Mouse (Mus musculus) stomach, embryonic 15.5 days (tissue): ENCODE data around the gene Ctsw. TPM values are rescaled to one million over a fixed set of nuclear protein-coding genes. Genes with fewer than 3 reads are reported as not detected.

ENCODE experiments used
- ATAC-seq: fragments of 200-750 bp; cut with Nextera tagmentation; 2 replicates; pipeline ENCODE4 v1.8.0; 2017; ENCODE audit warnings: low read depth, moderate number of reproducible peaks, moderate TSS enrichment; ENCODE audit not compliant: insufficient read depth, low FRiP score
- H3K27ac ChIP-seq: fragments of 300-500 bp; sonication (generic); 2 replicates; pipeline ENCODE4 v1.5.1; 2015; ENCODE audit warnings: mild to moderate bottlenecking, inconsistent platforms
- H3K27me3 ChIP-seq: fragments of 300-500 bp; sonication (generic); replicated peaks from 2 replicates; pipeline ENCODE4 v1.6.1; 2015; ENCODE audit warnings: inconsistent platforms
- H3K36me3 ChIP-seq: fragments of 300-500 bp; sonication (generic); 2 replicates; pipeline ENCODE4 v1.6.1; 2015; ENCODE audit warnings: inconsistent platforms
- H3K4me1 ChIP-seq: fragments of 300-500 bp; sonication (generic); 2 replicates; pipeline ENCODE4 v1.6.1; 2015; ENCODE audit warnings: inconsistent platforms
- H3K4me2 ChIP-seq: fragments of 300-500 bp; sonication (generic); 2 replicates; pipeline ENCODE4 v1.6.1; 2015; ENCODE audit warnings: mild to moderate bottlenecking, inconsistent platforms
- H3K4me3 ChIP-seq: fragments of 300-500 bp; sonication (generic); replicated peaks from 2 replicates; pipeline ENCODE4 v1.5.1; 2015; ENCODE audit warnings: inconsistent platforms
- H3K9ac ChIP-seq: fragments of 300-500 bp; sonication (generic); 2 replicates; pipeline ENCODE4 v1.6.1; 2015; ENCODE audit warnings: inconsistent platforms
- H3K9me3 ChIP-seq: fragments of 300-500 bp; sonication (generic); 2 replicates; pipeline ENCODE4 v1.6.1; 2016; ENCODE audit warnings: inconsistent platforms
- WGBS: fragments of 180-500 bp; shearing (Covaris S2); methylation state at CpG from one replicate; pipeline ENCODE4 v1.1.7; 2015; 5-methylcytosine and 5-hydroxymethylcytosine counted together
- polyA plus RNA-seq: library from polyadenylated mRNA; unstranded; fragments of >200 nt; fragmentation: Nextera tagmentation; extraction: Ambion mirVana; gene quantifications from 2 replicates; pipeline ENCODE4 v1.2.1, GENCODE M21; 2015

The Ctsw gene
- polyA plus RNA-seq, 1 experiment from 2014 or later, result 2.3 TPM

GRCm38 (mm10) chr19:5457746-5458442 is 10.4 kb downstream of the Ctsw start, which contains the start of gene Ccdc85b:
Gene Ccdc85b (minus strand): TSS chr19:5457894.
- H3K4me1 ChIP-seq, result peaks cover 34% of the 10 kb centered on the region
- peak within 1 kb of the TSS; percentile 91 for H3K4me2 ChIP-seq
- peak within 1 kb of the TSS; percentile 75 for H3K4me3 ChIP-seq
- no peaks in the 10 kb centered on the region for H3K9me3 ChIP-seq
- 9% methylated on average over 14 of the region's 14 CpGs for WGBS
- H3K27ac ChIP-seq, result peak within 1 kb of the TSS; percentile 93
- ATAC-seq, result no peak; the same call in 1 of the 2 replicates
- peak within 1 kb of the TSS; percentile 63 for H3K9ac ChIP-seq
- H3K36me3 ChIP-seq, result peaks cover 7% of the 10 kb centered on the region; the same call in 1 of the 2 replicates
- no peaks in the 10 kb centered on the region for H3K27me3 ChIP-seq

- Histone ChIP-seq H3K27ac (peak overlapping the region; percentile 93), H3K9ac (peak overlapping the region; percentile 63), H3K9me3 (no peaks in the 10 kb centered on the region), H3K4me1 (peaks cover 34% of the 10 kb centered on the region), H3K4me2 (peak overlapping the region; percentile 91), H3K27me3 (no peaks in the 10 kb centered on the region), H3K36me3 (no peaks in the 10 kb centered on the region), H3K4me3 (peak overlapping the region; percentile 75)
- WGBS, result under 1% methylated on average over 70 of the region's 70 CpGs
- peak; percentile 88 for ATAC-seq
Measured at GRCm38 (mm10) chr19:5456922-5457745, 11.2 kb downstream of the Ctsw start.

- Histone ChIP-seq H3K9ac (peak overlapping the region; percentile 63), H3K27me3 (no peaks in the 10 kb centered on the region), H3K9me3 (no peaks in the 10 kb centered on the region), H3K36me3 (no peaks in the 10 kb centered on the region), H3K27ac (peak overlapping the region; percentile 93), H3K4me1 (peaks cover 29% of the 10 kb centered on the region), H3K4me3 (peak overlapping the region; percentile 75), H3K4me2 (peak overlapping the region; percentile 91)
- ATAC-seq, result peak; percentile 11; the same call in 1 of the 2 replicates
- 3% methylated on average over 26 of the region's 26 CpGs for WGBS
Measured at GRCm38 (mm10) chr19:5456241-5456921, 11.9 kb downstream of the Ctsw start.

GRCm38 (mm10) chr19:5455568-5455967 is 12.7 kb downstream of the Ctsw start:
- Histone ChIP-seq H3K4me3 (peak overlapping the region; percentile 75), H3K4me2 (peak overlapping the region; percentile 91), H3K36me3 (no peaks in the 10 kb centered on the region), H3K9me3 (no peaks in the 10 kb centered on the region), H3K9ac (no peak overlapping the region), H3K4me1 (peaks cover 23% of the 10 kb centered on the region), H3K27me3 (no peaks in the 10 kb centered on the region), H3K27ac (no peak overlapping the region)
- 50% methylated on average over 8 of the region's 8 CpGs for WGBS
- no peak for ATAC-seq

GRCm38 (mm10) chr19:5455037-5455436 is 13.3 kb downstream of the Ctsw start:
- Histone ChIP-seq H3K27me3 (no peaks in the 10 kb centered on the region), H3K36me3 (no peaks in the 10 kb centered on the region), H3K9me3 (no peaks in the 10 kb centered on the region), H3K9ac (no peak overlapping the region), H3K4me3 (peak overlapping the region; percentile 75), H3K4me1 (peaks cover 23% of the 10 kb centered on the region), H3K27ac (no peak overlapping the region), H3K4me2 (peak overlapping the region; percentile 91)
- WGBS, result 74% methylated on average over 12 of the region's 12 CpGs
- no peak for ATAC-seq

- no peak overlapping the region for H3K4me2 ChIP-seq
- ATAC-seq, result no peak
Measured at GRCm38 (mm10) chr19:5451766-5452165, 16.5 kb downstream of the Ctsw start.

GRCm38 (mm10) chr19:5449673-5450072 is 18.6 kb downstream of the Ctsw start:
- ATAC-seq, result no peak
- Histone ChIP-seq H3K4me1 (peaks cover 14% of the 10 kb centered on the region), H3K27me3 (peaks cover 26% of the 10 kb centered on the region; the same call in 1 of the 2 replicates), H3K9me3 (no peaks in the 10 kb centered on the region), H3K4me2 (no peak overlapping the region), H3K27ac (no peak overlapping the region), H3K9ac (no peak overlapping the region), H3K36me3 (no peaks in the 10 kb centered on the region), H3K4me3 (no peak overlapping the region)
- 79% methylated on average over 3 of the region's 3 CpGs for WGBS

More at GRCm38 (mm10) chr19:5451766-5452165, 16.5 kb downstream of the Ctsw start:
- no peaks in the 10 kb centered on the region for H3K36me3 ChIP-seq
- H3K27ac ChIP-seq, result no peak overlapping the region
- no peak overlapping the region for H3K4me3 ChIP-seq
- peaks cover 22% of the 10 kb centered on the region; the same call in 1 of the 2 replicates for H3K27me3 ChIP-seq
- 73% methylated on average over 6 of the region's 6 CpGs for WGBS
- H3K4me1 ChIP-seq, result peaks cover 28% of the 10 kb centered on the region
- H3K9me3 ChIP-seq, result no peaks in the 10 kb centered on the region
- H3K9ac ChIP-seq, result no peak overlapping the region

- no peaks in the 10 kb centered on the region for H3K36me3 ChIP-seq
- ATAC-seq, result no peak
- peaks cover 26% of the 10 kb centered on the region; the same call in 1 of the 2 replicates for H3K27me3 ChIP-seq
- H3K4me3 ChIP-seq, result peak overlapping the region; percentile 58
- WGBS, result 5% methylated on average over 36 of the region's 36 CpGs
- peaks cover 14% of the 10 kb centered on the region for H3K4me1 ChIP-seq
- H3K9ac ChIP-seq, result no peak overlapping the region; the same call in 1 of the 2 replicates
- no peaks in the 10 kb centered on the region for H3K9me3 ChIP-seq
- peak overlapping the region; percentile 98 for H3K4me2 ChIP-seq
- no peak overlapping the region for H3K27ac ChIP-seq
Measured at GRCm38 (mm10) chr19:5448354-5449150, 19.8 kb downstream of the Ctsw start.

- H3K4me1 ChIP-seq, result peaks cover 14% of the 10 kb centered on the region
- H3K4me2 ChIP-seq, result peak within 1 kb of the TSS; percentile 98
- no peaks in the 10 kb centered on the region for H3K9me3 ChIP-seq
- peak; percentile 44 for ATAC-seq
- WGBS, result 1% methylated on average over 70 of the region's 70 CpGs
- H3K27me3 ChIP-seq, result peaks cover 26% of the 10 kb centered on the region; the same call in 1 of the 2 replicates
- H3K27ac ChIP-seq, result no peak within 1 kb of the TSS
- H3K9ac ChIP-seq, result no peak within 1 kb of the TSS; the same call in 1 of the 2 replicates
- H3K36me3 ChIP-seq, result no peaks in the 10 kb centered on the region
- H3K4me3 ChIP-seq, result peak within 1 kb of the TSS; percentile 58
Measured at GRCm38 (mm10) chr19:5447515-5448353, 20.6 kb downstream of the Ctsw start, which contains the start of gene Fosl1. Gene Fosl1 (plus strand): TSS chr19:5447547.

GRCm38 (mm10) chr19:5445747-5446146 is 22.6 kb downstream of the Ctsw start:
- Histone ChIP-seq H3K4me2 (no peak overlapping the region), H3K9ac (no peak overlapping the region), H3K27ac (no peak overlapping the region), H3K9me3 (no peaks in the 10 kb centered on the region), H3K36me3 (no peaks in the 10 kb centered on the region), H3K4me1 (peaks cover 14% of the 10 kb centered on the region), H3K4me3 (no peak overlapping the region), H3K27me3 (peaks cover 26% of the 10 kb centered on the region; the same call in 1 of the 2 replicates)
- 91% methylated on average over 5 of the region's 5 CpGs for WGBS
- no peak for ATAC-seq
